Mouse (Mus musculus): ENCODE results near the gene Tmem50b. TPM values are rescaled to one million over a fixed set of nuclear protein-coding genes. Genes with fewer than 3 reads are reported as not detected.

The Tmem50b gene
- total RNA-seq, 2 experiments from 2014 or later, result 46.9 to 55.3 TPM

Small RNA genes lying within 50 kb of the gene (microRNA-seq; reads per million reads assigned to microRNA genes)
- gene Mir6367, result 0 reads per million in 2 experiments

Other genes with a start within 250 kb of the Tmem50b start
- gene Ifnar2, start 225.0 kb downstream of the Tmem50b start, total RNA-seq (2021), result 10 to 100 TPM; 39.1 to 42.0 TPM
- not detected for gene Gm21970, start 206.1 kb downstream of the Tmem50b start, total RNA-seq (2021)
- gene Il10rb, start 191.6 kb downstream of the Tmem50b start, total RNA-seq (2021), result 100 to 1,000 TPM in 1 of 2 experiments, 10 to 100 TPM in 1; 82.7 to 101 TPM
- gene Ifnar1, start 112.6 kb downstream of the Tmem50b start, total RNA-seq (2021), result 10 to 100 TPM; 46.6 to 58.9 TPM
- gene Ifngr2, start 50.7 kb downstream of the Tmem50b start, total RNA-seq (2021), result 100 to 1,000 TPM; 116 to 132 TPM
- gene Dnajc28, start 21.2 kb upstream of the Tmem50b start, total RNA-seq (2021), result 10 to 100 TPM in 1 of 2 experiments, 1 to 10 TPM in 1; 9.5 to 11.7 TPM
- 10 to 100 TPM; 56.2 to 63.4 TPM for gene Gart, start 49.2 kb upstream of the Tmem50b start, total RNA-seq (2021)
- 100 to 1,000 TPM; 201 to 204 TPM for gene Son, start 49.7 kb upstream of the Tmem50b start, total RNA-seq (2021)
- 1 to 10 TPM; 5.1 to 9.8 TPM for gene Donson, start 91.0 kb upstream of the Tmem50b start, total RNA-seq (2021)
- gene Cryzl1, start 131.2 kb upstream of the Tmem50b start, total RNA-seq (2021), result 10 to 100 TPM; 30.0 to 32.2 TPM
- 10 to 100 TPM; 41.0 to 41.2 TPM for gene Itsn1, start 131.5 kb upstream of the Tmem50b start, total RNA-seq (2021)

Measured in heart, postnatal 10 days (tissue).